Mouse (Mus musculus) liver, embryonic 15.5 days (tissue): ENCODE data around the gene Tat. TPM values are rescaled to one million over a fixed set of nuclear protein-coding genes. Genes with fewer than 3 reads are reported as not detected.

Experiments
- ATAC-seq: fragments of 200-750 bp; cut with Nextera tagmentation; 2 replicates; pipeline ENCODE4 v1.8.0; 2017; ENCODE audit warnings: moderate number of reproducible peaks, mild to moderate bottlenecking, moderate library complexity; ENCODE audit not compliant: insufficient read depth
- H3K27ac ChIP-seq: fragments of 300-500 bp; sonication (generic); replicated peaks from 2 replicates; pipeline ENCODE4 v1.5.1; 2015; ENCODE audit warnings: mild to moderate bottlenecking, inconsistent platforms
- H3K27me3 ChIP-seq: fragments of 300-500 bp; sonication (generic); 2 replicates; pipeline ENCODE4 v1.6.1; 2015; ENCODE audit warnings: mild to moderate bottlenecking, inconsistent platforms
- H3K36me3 ChIP-seq: fragments of 300-500 bp; sonication (generic); replicated peaks from 2 replicates; pipeline ENCODE4 v1.6.1; 2015; ENCODE audit warnings: moderate library complexity, mild to moderate bottlenecking, inconsistent platforms
- H3K4me1 ChIP-seq: fragments of 300-500 bp; sonication (generic); replicated peaks from 2 replicates; pipeline ENCODE4 v1.6.1; 2015; ENCODE audit warnings: inconsistent platforms
- H3K4me2 ChIP-seq: fragments of 300-500 bp; sonication (generic); 2 replicates; pipeline ENCODE4 v1.6.1; 2015; ENCODE audit warnings: moderate library complexity, mild to moderate bottlenecking, inconsistent platforms
- H3K4me3 ChIP-seq: fragments of 300-500 bp; sonication (generic); replicated peaks from 2 replicates; pipeline ENCODE4 v1.5.1; 2015; ENCODE audit warnings: mild to moderate bottlenecking, inconsistent platforms
- H3K9ac ChIP-seq: fragments of 300-500 bp; sonication (generic); 2 replicates; pipeline ENCODE4 v1.6.1; 2015; ENCODE audit warnings: moderate library complexity, mild to moderate bottlenecking, inconsistent platforms
- H3K9me3 ChIP-seq: fragments of 300-500 bp; sonication (generic); replicated peaks from 2 replicates; pipeline ENCODE4 v1.6.1; 2016; ENCODE audit warnings: inconsistent platforms
- WGBS: fragments of 180-500 bp; shearing (Covaris S2); methylation state at CpG from one replicate; pipeline ENCODE4 v1.1.7; 2015; ENCODE audit warnings: mixed read lengths; ENCODE audit not compliant: insufficient replicate concordance; 5-methylcytosine and 5-hydroxymethylcytosine counted together
- polyA plus RNA-seq: library from polyadenylated mRNA; unstranded; fragments of >200 nt; fragmentation: Nextera tagmentation; extraction: Ambion mirVana; gene quantifications from 2 replicates; pipeline ENCODE4 v1.2.1, GENCODE M21; 2015

The Tat gene
- polyA plus RNA-seq, 1 experiment from 2014 or later, result 0.25 TPM

- no peak overlapping the region for H3K27ac ChIP-seq
- H3K9ac ChIP-seq, result no peak overlapping the region
- H3K4me3 ChIP-seq, result no peak overlapping the region
- no peak for ATAC-seq
- H3K36me3 ChIP-seq, result no peaks in the 10 kb centered on the region
- 30% methylated on average over 12 of the region's 12 CpGs for WGBS
- peaks cover 13% of the 10 kb centered on the region for H3K4me1 ChIP-seq
- H3K4me2 ChIP-seq, result no peak overlapping the region
- peaks cover 46% of the 10 kb centered on the region for H3K27me3 ChIP-seq
- H3K9me3 ChIP-seq, result no peaks in the 10 kb centered on the region
Measured at GRCm38 (mm10) chr8:109958036-109958655, 32.1 kb upstream of the Tat start.

GRCm38 (mm10) chr8:109959112-109959511, 31.1 kb upstream of the Tat start:
- H3K36me3 ChIP-seq, result no peaks in the 10 kb centered on the region
- H3K4me3 ChIP-seq, result no peak overlapping the region
- H3K4me1 ChIP-seq, result peaks cover 13% of the 10 kb centered on the region
- no peak overlapping the region for H3K4me2 ChIP-seq
- H3K27me3 ChIP-seq, result peaks cover 52% of the 10 kb centered on the region
- H3K9me3 ChIP-seq, result no peaks in the 10 kb centered on the region
- 65% methylated on average over 4 of the region's 4 CpGs for WGBS
- no peak overlapping the region for H3K27ac ChIP-seq
- no peak for ATAC-seq
- no peak overlapping the region for H3K9ac ChIP-seq

GRCm38 (mm10) chr8:109961693-109962367, 28.4 kb upstream of the Tat start, which contains the start of gene Marveld3:
TSS of gene Marveld3 (minus strand) at chr8:109962203.
- H3K27ac ChIP-seq, result no peak within 1 kb of the TSS
- H3K4me1 ChIP-seq, result peaks cover 13% of the 10 kb centered on the region
- H3K4me2 ChIP-seq, result peak within 1 kb of the TSS; percentile 67
- peaks cover 60% of the 10 kb centered on the region for H3K27me3 ChIP-seq
- no peaks in the 10 kb centered on the region for H3K9me3 ChIP-seq
- H3K9ac ChIP-seq, result no peak within 1 kb of the TSS
- H3K36me3 ChIP-seq, result no peaks in the 10 kb centered on the region
- WGBS, result 4% methylated on average over 64 of the region's 64 CpGs
- peak within 1 kb of the TSS; percentile 41 for H3K4me3 ChIP-seq
- ATAC-seq, result peak; percentile 28; the same call in 1 of the 2 replicates

- 47% methylated on average over 9 of the region's 9 CpGs for WGBS
- no peak overlapping the region for H3K4me2 ChIP-seq
Measured at GRCm38 (mm10) chr8:109962896-109963295, 27.3 kb upstream of the Tat start.

GRCm38 (mm10) chr8:109963421-109963820, 26.8 kb upstream of the Tat start:
- H3K27ac ChIP-seq, result no peak overlapping the region
- no peaks in the 10 kb centered on the region for H3K9me3 ChIP-seq
- no peak overlapping the region for H3K9ac ChIP-seq
- WGBS, result 59% methylated on average over 13 of the region's 13 CpGs
- H3K4me1 ChIP-seq, result peaks cover 7% of the 10 kb centered on the region
- peaks cover 66% of the 10 kb centered on the region for H3K27me3 ChIP-seq
- no peak overlapping the region for H3K4me3 ChIP-seq
- H3K4me2 ChIP-seq, result no peak overlapping the region
- no peak for ATAC-seq
- H3K36me3 ChIP-seq, result no peaks in the 10 kb centered on the region

More at GRCm38 (mm10) chr8:109962896-109963295, 27.3 kb upstream of the Tat start:
- Histone ChIP-seq H3K36me3 (no peaks in the 10 kb centered on the region), H3K27me3 (peaks cover 61% of the 10 kb centered on the region), H3K9me3 (no peaks in the 10 kb centered on the region), H3K27ac (no peak overlapping the region), H3K4me3 (no peak overlapping the region), H3K9ac (no peak overlapping the region), H3K4me1 (peaks cover 7% of the 10 kb centered on the region)
- ATAC-seq, result no peak

- Histone ChIP-seq H3K36me3 (no peaks in the 10 kb centered on the region), H3K27ac (no peak overlapping the region), H3K9ac (no peak overlapping the region), H3K4me3 (no peak overlapping the region), H3K9me3 (no peaks in the 10 kb centered on the region), H3K4me1 (peaks cover 7% of the 10 kb centered on the region), H3K27me3 (peaks cover 67% of the 10 kb centered on the region), H3K4me2 (no peak overlapping the region)
- WGBS, result 51% methylated on average over 4 of the region's 4 CpGs
- ATAC-seq, result no peak
Measured at GRCm38 (mm10) chr8:109964106-109964505, 26.1 kb upstream of the Tat start.

- ATAC-seq, result no peak
- H3K9ac ChIP-seq, result no peak overlapping the region
- H3K4me3 ChIP-seq, result no peak overlapping the region
- no peak overlapping the region for H3K27ac ChIP-seq
- no peak overlapping the region for H3K4me2 ChIP-seq
- H3K4me1 ChIP-seq, result no peaks in the 10 kb centered on the region
- peaks cover 34% of the 10 kb centered on the region for H3K27me3 ChIP-seq
- 48% methylated on average over 10 of the region's 10 CpGs for WGBS
- no peaks in the 10 kb centered on the region for H3K36me3 ChIP-seq
- H3K9me3 ChIP-seq, result no peaks in the 10 kb centered on the region
Measured at GRCm38 (mm10) chr8:109968837-109969236, 21.4 kb upstream of the Tat start.

GRCm38 (mm10) chr8:109970323-109970722, 19.9 kb upstream of the Tat start:
- ATAC-seq, result no peak
- no peak overlapping the region for H3K27ac ChIP-seq
- WGBS, result 3% methylated on average over 9 of the region's 9 CpGs

GRCm38 (mm10) chr8:109972901-109973300, 17.3 kb upstream of the Tat start:
- H3K27me3 ChIP-seq, result peaks cover 22% of the 10 kb centered on the region
- no peaks in the 10 kb centered on the region for H3K4me1 ChIP-seq
- no peak overlapping the region for H3K4me3 ChIP-seq
- H3K27ac ChIP-seq, result no peak overlapping the region
- no peak overlapping the region for H3K4me2 ChIP-seq
- no peak overlapping the region for H3K9ac ChIP-seq
- no peak for ATAC-seq
- 47% methylated on average over 4 of the region's 4 CpGs for WGBS
- no peaks in the 10 kb centered on the region for H3K36me3 ChIP-seq
- no peaks in the 10 kb centered on the region for H3K9me3 ChIP-seq

More at GRCm38 (mm10) chr8:109970323-109970722, 19.9 kb upstream of the Tat start:
- no peaks in the 10 kb centered on the region for H3K4me1 ChIP-seq
- peaks cover 23% of the 10 kb centered on the region for H3K27me3 ChIP-seq
- no peaks in the 10 kb centered on the region for H3K36me3 ChIP-seq
- H3K4me2 ChIP-seq, result no peak overlapping the region
- no peaks in the 10 kb centered on the region for H3K9me3 ChIP-seq
- H3K9ac ChIP-seq, result no peak overlapping the region
- H3K4me3 ChIP-seq, result no peak overlapping the region

- ATAC-seq, result no peak
- H3K36me3 ChIP-seq, result no peaks in the 10 kb centered on the region
- H3K9ac ChIP-seq, result no peak overlapping the region
Measured at GRCm38 (mm10) chr8:109979339-109979738, 10.9 kb upstream of the Tat start.

GRCm38 (mm10) chr8:109982386-109983105, 7.7 kb upstream of the Tat start:
- ATAC-seq, result no peak
- 51% methylated on average over 15 of the region's 15 CpGs for WGBS

More at GRCm38 (mm10) chr8:109979339-109979738, 10.9 kb upstream of the Tat start:
- no peaks in the 10 kb centered on the region for H3K9me3 ChIP-seq
- no peak overlapping the region for H3K4me3 ChIP-seq
- no peaks in the 10 kb centered on the region for H3K27me3 ChIP-seq
- WGBS, result 53% methylated on average over 6 of the region's 6 CpGs
- no peak overlapping the region for H3K27ac ChIP-seq
- no peaks in the 10 kb centered on the region for H3K4me1 ChIP-seq
- H3K4me2 ChIP-seq, result no peak overlapping the region

More at GRCm38 (mm10) chr8:109982386-109983105, 7.7 kb upstream of the Tat start:
- H3K27me3 ChIP-seq, result no peaks in the 10 kb centered on the region
- no peak overlapping the region for H3K4me3 ChIP-seq
- no peak overlapping the region for H3K9ac ChIP-seq
- H3K4me1 ChIP-seq, result no peaks in the 10 kb centered on the region
- H3K36me3 ChIP-seq, result no peaks in the 10 kb centered on the region
- no peak overlapping the region for H3K27ac ChIP-seq
- no peaks in the 10 kb centered on the region for H3K9me3 ChIP-seq
- H3K4me2 ChIP-seq, result no peak overlapping the region
